In the genomic region with DNA sequence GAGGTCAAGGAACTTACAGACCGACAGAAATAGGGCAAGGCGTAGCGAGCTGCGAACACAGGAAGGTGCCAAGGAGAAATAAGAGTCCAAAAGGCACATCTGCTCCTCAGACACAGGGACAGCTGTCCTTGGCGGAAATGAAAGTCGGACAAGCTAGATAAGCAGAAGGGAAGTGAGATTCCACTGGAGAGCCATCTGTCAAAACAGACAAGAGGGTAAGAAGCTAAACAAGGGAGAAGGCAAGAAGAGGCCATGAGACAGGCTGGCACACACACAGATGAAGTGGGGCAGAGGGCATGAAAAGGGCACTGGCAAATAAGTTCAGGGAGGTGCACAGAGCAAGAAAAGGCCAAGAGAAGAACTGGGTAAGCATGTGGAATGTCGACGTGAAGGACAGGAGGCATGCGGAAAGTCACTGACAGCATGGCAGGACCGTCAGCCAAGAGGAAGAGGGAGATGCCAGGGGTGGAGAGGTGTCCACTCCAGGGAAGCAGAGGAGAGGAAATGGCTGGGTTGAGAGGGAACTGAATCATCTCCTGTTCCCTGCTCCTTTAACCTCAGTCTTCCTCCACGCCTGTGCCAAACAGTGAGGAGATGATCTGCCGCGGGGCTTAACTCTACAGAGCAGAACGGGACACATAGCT, we compare ENCODE assay signal across 8 mouse cellular contexts.
DNase-seq lines count a peak whose midpoint lies in the region; ATAC-seq and TF ChIP-seq lines count a peak whose summit lies in the region.

No protein-coding gene starts in this region.

- no peaks in the 10 kb centered on the region for H3K27me3 ChIP-seq in heart, embryonic 16.5 days (ENCODE audit: control insufficient read depth, insufficient read depth, low read length)
- no peaks in the 10 kb centered on the region for H3K27me3 ChIP-seq in liver, embryonic 12.5 days (replicated peaks)
- no peaks in the 10 kb centered on the region for H3K27me3 ChIP-seq in stomach, postnatal 0 days (ENCODE audit: control insufficient read depth, insufficient read depth, low read length)

- WGBS in heart, embryonic 16.5 days, result 39% methylated on average over 14 of the region's 14 CpGs
- WGBS in liver, embryonic 12.5 days (ENCODE audit: insufficient replicate concordance), result 17% methylated on average over 14 of the region's 14 CpGs
- 63% methylated on average over 14 of the region's 14 CpGs for WGBS in stomach, postnatal 0 days

- no peak for TF ChIP-seq EP300 in stomach, postnatal 0 days (optimal IDR thresholded peaks at IDR 0.05)

- H3K4me1 ChIP-seq in heart, embryonic 16.5 days (ENCODE audit: control insufficient read depth, insufficient read depth, low read length), result peaks cover 15% of the 10 kb centered on the region
- 0 out of 2 replicates have a peak, but pooled peaks cover 15% of the 10 kb centered on the region for H3K4me1 ChIP-seq in liver, embryonic 12.5 days
- no peaks in the 10 kb centered on the region for H3K4me1 ChIP-seq in stomach, postnatal 0 days (replicated peaks; ENCODE audit: control insufficient read depth, insufficient read depth)

- DNase-seq in gastrocnemius, postnatal 14 days, result peak; percentile 5
- no peak for DNase-seq in gastrocnemius, adult 8-10 months (ENCODE audit: low spot score in 2 of 2)
- DNase-seq in adrenal gland, postnatal 25 days, result peak; percentile 18
- DNase-seq in stomach, postnatal 0 days (ENCODE audit: low spot score), result no peak
- DNase-seq in thymus, postnatal 14 days, result no peak
- no peak for DNase-seq in cerebellum, postnatal 25 days

- no peak for TF ChIP-seq CTCF in stomach, postnatal 0 days (IDR thresholded peaks at IDR 0.05; ENCODE audit: low read depth)

- H3K9me3 ChIP-seq in heart, embryonic 16.5 days (replicated peaks; ENCODE audit: control insufficient read depth, low read length), result no peaks in the 10 kb centered on the region
- no peaks in the 10 kb centered on the region for H3K9me3 ChIP-seq in liver, embryonic 12.5 days (replicated peaks)
- no peaks in the 10 kb centered on the region for H3K9me3 ChIP-seq in stomach, postnatal 0 days (ENCODE audit: control insufficient read depth, low read length)

- peak overlapping the region; percentile 59 for H3K27ac ChIP-seq in heart, embryonic 16.5 days (ENCODE audit: low read length)
- no peak overlapping the region for H3K27ac ChIP-seq in liver, embryonic 12.5 days
- no peak overlapping the region for H3K27ac ChIP-seq in stomach, postnatal 0 days (replicated peaks)

- no peaks in the 10 kb centered on the region for H3K36me3 ChIP-seq in heart, embryonic 16.5 days (ENCODE audit: control insufficient read depth, insufficient read depth)
- no peaks in the 10 kb centered on the region for H3K36me3 ChIP-seq in liver, embryonic 12.5 days
- no peaks in the 10 kb centered on the region for H3K36me3 ChIP-seq in stomach, postnatal 0 days (ENCODE audit: control insufficient read depth, insufficient read depth, low read length)

- H3K4me3 ChIP-seq in heart, embryonic 16.5 days (ENCODE audit: low read length), result no peak overlapping the region
- H3K4me3 ChIP-seq in liver, embryonic 12.5 days, result no peak overlapping the region
- no peak overlapping the region for H3K4me3 ChIP-seq in stomach, postnatal 0 days (ENCODE audit: low read depth, low read length)

- H3K4me2 ChIP-seq in heart, embryonic 16.5 days (ENCODE audit: low read depth, low read length), result peak overlapping the region; percentile 4
- peak overlapping the region; percentile 35 for H3K4me2 ChIP-seq in liver, embryonic 12.5 days
- no peak overlapping the region for H3K4me2 ChIP-seq in stomach, postnatal 0 days (replicated peaks; ENCODE audit: low read depth)

- intact Hi-C loops in gastrocnemius, postnatal 14 days (cut with DNase I; ENCODE audit: low total_unique reads), result no loop called here

- ATAC-seq in heart, embryonic 16.5 days (replicated peaks; ENCODE audit: extremely low read depth, insufficient read depth, low FRiP score), result peak; percentile 77
- ATAC-seq in liver, embryonic 12.5 days, result peak; percentile 73
- 0 out of 2 replicates have a peak, but pooled peaks have one; percentile 29 for ATAC-seq in stomach, postnatal 0 days (ENCODE audit: low FRiP score, low TSS enrichment)

- no peak overlapping the region for H3K9ac ChIP-seq in heart, embryonic 16.5 days (ENCODE audit: low read length)
- no peak overlapping the region for H3K9ac ChIP-seq in liver, embryonic 12.5 days
- no peak overlapping the region for H3K9ac ChIP-seq in stomach, postnatal 0 days (ENCODE audit: low read length)

Comparison
In these comparisons a context has a peak if more than half of its experiments do, and no peak if none do; other contexts are left out.
1. DNase-seq: peak in gastrocnemius, postnatal 14 days (single experiment) and adrenal gland, postnatal 25 days (single experiment); none in gastrocnemius, adult 8-10 months (0 of 2), stomach, postnatal 0 days (single experiment), thymus, postnatal 14 days (single experiment) and cerebellum, postnatal 25 days (0 of 2).
2. Peak in every context shown above with its lines, with median percentiles within 50 percentile points of each other: ATAC-seq.